Mouse (Mus musculus): ENCODE measurements around the gene Sycn. TPM values are rescaled to one million over a fixed set of nuclear protein-coding genes. Genes with fewer than 3 reads are reported as not detected.
"Not testable (repeated sequence)": the region's sequence is repeated elsewhere in the genome, so short reads cannot be mapped to it uniquely, and the experiment has no call there.

Gene Sycn
- not detected in 2 replicates for polyA plus RNA-seq (2015; fragmentation: Nextera tagmentation; extraction: Ambion mirVana)

GRCm38 (mm10) chr7:28540526-28540925 lies at the start of gene Sycn:
Gene Sycn, plus strand, starts transcription at chr7:28540885.
- H3K27ac ChIP-seq (ENCODE audit: low read length): no peak within 1 kb of the TSS
- 78% methylated on average over 4 of the region's 4 CpGs for WGBS
- peaks cover 8% of the 10 kb centered on the region for H3K27me3 ChIP-seq (ENCODE audit: control insufficient read depth, insufficient read depth, low read depth, low read length)
- no peak for ATAC-seq
- H3K9ac ChIP-seq (ENCODE audit: low read depth, low read length): no peak within 1 kb of the TSS
- no peak within 1 kb of the TSS for H3K4me2 ChIP-seq (ENCODE audit: low read length)
- H3K36me3 ChIP-seq (ENCODE audit: control insufficient read depth, insufficient read depth, low read length): no peaks in the 10 kb centered on the region
- H3K9me3 ChIP-seq (replicated peaks; ENCODE audit: control insufficient read depth, low read length, poor library complexity, severe bottlenecking): no peaks in the 10 kb centered on the region
- H3K4me3 ChIP-seq (ENCODE audit: low read depth, low read length): no peak within 1 kb of the TSS
- H3K4me1 ChIP-seq (ENCODE audit: control insufficient read depth, insufficient read depth, low read length): peaks cover 2% of the 10 kb centered on the region; the same call in 1 of the 2 replicates

- Histone ChIP-seq H3K4me2 (ENCODE audit: low read length) (no peak overlapping the region; the same call in 1 of the 2 replicates), H3K9ac (ENCODE audit: low read depth, low read length) (no peak overlapping the region), H3K4me3 (ENCODE audit: low read depth, low read length) (no peak overlapping the region), H3K4me1 (ENCODE audit: control insufficient read depth, insufficient read depth, low read length) (peaks cover 6% of the 10 kb centered on the region; the same call in 1 of the 2 replicates), H3K27ac (ENCODE audit: low read length) (no peak overlapping the region), H3K27me3 (ENCODE audit: control insufficient read depth, insufficient read depth, low read depth, low read length) (peaks cover 2% of the 10 kb centered on the region; the same call in 1 of the 2 replicates), H3K9me3 (replicated peaks; ENCODE audit: control insufficient read depth, low read length, poor library complexity, severe bottlenecking) (no peaks in the 10 kb centered on the region), H3K36me3 (ENCODE audit: control insufficient read depth, insufficient read depth, low read length) (no peaks in the 10 kb centered on the region)
- no peak for ATAC-seq
- WGBS: 34% methylated on average over 14 of the region's 14 CpGs
Observed at GRCm38 (mm10) chr7:28490903-28491302, 49.8 kb upstream of the Sycn start.

- Histone ChIP-seq H3K27me3 (ENCODE audit: control insufficient read depth, insufficient read depth, low read depth, low read length) (peaks cover under 1% of the 10 kb centered on the region; the same call in 1 of the 2 replicates), H3K27ac (ENCODE audit: low read length) (no peak overlapping the region), H3K9me3 (replicated peaks; ENCODE audit: control insufficient read depth, low read length, poor library complexity, severe bottlenecking) (no peaks in the 10 kb centered on the region), H3K9ac (ENCODE audit: low read depth, low read length) (no peak overlapping the region), H3K4me3 (ENCODE audit: low read depth, low read length) (no peak overlapping the region), H3K4me1 (ENCODE audit: control insufficient read depth, insufficient read depth, low read length) (peaks cover 6% of the 10 kb centered on the region; the same call in 1 of the 2 replicates), H3K36me3 (ENCODE audit: control insufficient read depth, insufficient read depth, low read length) (no peaks in the 10 kb centered on the region), H3K4me2 (ENCODE audit: low read length) (no peak overlapping the region)
- 85% methylated on average over 8 of the region's 8 CpGs for WGBS
- ATAC-seq: no peak
Observed at GRCm38 (mm10) chr7:28492310-28492709, 48.4 kb upstream of the Sycn start.

GRCm38 (mm10) chr7:28495426-28495825 lies 45.3 kb upstream of the Sycn start:
- Histone ChIP-seq H3K9ac (ENCODE audit: low read depth, low read length) (no peak overlapping the region), H3K9me3 (replicated peaks; ENCODE audit: control insufficient read depth, low read length, poor library complexity, severe bottlenecking) (no peaks in the 10 kb centered on the region), H3K4me1 (ENCODE audit: control insufficient read depth, insufficient read depth, low read length) (no peaks in the 10 kb centered on the region), H3K27ac (ENCODE audit: low read length) (no peak overlapping the region; the same call in 1 of the 2 replicates), H3K36me3 (ENCODE audit: control insufficient read depth, insufficient read depth, low read length) (no peaks in the 10 kb centered on the region), H3K4me2 (ENCODE audit: low read length) (no peak overlapping the region), H3K27me3 (ENCODE audit: control insufficient read depth, insufficient read depth, low read depth, low read length) (no peaks in the 10 kb centered on the region), H3K4me3 (ENCODE audit: low read depth, low read length) (no peak overlapping the region)
- ATAC-seq: peak; percentile 32; the same call in 1 of the 2 replicates
- WGBS: 25% methylated on average over 11 of the region's 11 CpGs

- Histone ChIP-seq H3K9ac (ENCODE audit: low read depth, low read length) (no peak overlapping the region), H3K27me3 (ENCODE audit: control insufficient read depth, insufficient read depth, low read depth, low read length) (no peaks in the 10 kb centered on the region), H3K4me3 (ENCODE audit: low read depth, low read length) (no peak overlapping the region), H3K4me1 (ENCODE audit: control insufficient read depth, insufficient read depth, low read length) (no peaks in the 10 kb centered on the region), H3K9me3 (replicated peaks; ENCODE audit: control insufficient read depth, low read length, poor library complexity, severe bottlenecking) (no peaks in the 10 kb centered on the region; the same call in 1 of the 2 replicates), H3K4me2 (ENCODE audit: low read length) (no peak overlapping the region), H3K27ac (ENCODE audit: low read length) (no peak overlapping the region), H3K36me3 (ENCODE audit: control insufficient read depth, insufficient read depth, low read length) (no peaks in the 10 kb centered on the region)
- ATAC-seq: no peak
- WGBS: 9% methylated on average over 5 of the region's 5 CpGs
Observed at GRCm38 (mm10) chr7:28505585-28505984, 35.1 kb upstream of the Sycn start.

GRCm38 (mm10) chr7:28509121-28509520 lies 31.6 kb upstream of the Sycn start:
- ATAC-seq; H3K4me1 ChIP-seq (ENCODE audit: control insufficient read depth, insufficient read depth, low read length); H3K27ac ChIP-seq (ENCODE audit: low read length); H3K4me3 ChIP-seq (ENCODE audit: low read depth, low read length); H3K9me3 ChIP-seq (replicated peaks; ENCODE audit: control insufficient read depth, low read length, poor library complexity, severe bottlenecking); H3K27me3 ChIP-seq (ENCODE audit: control insufficient read depth, insufficient read depth, low read depth, low read length); H3K4me2 ChIP-seq (ENCODE audit: low read length); H3K9ac ChIP-seq (ENCODE audit: low read depth, low read length); H3K36me3 ChIP-seq (ENCODE audit: control insufficient read depth, insufficient read depth, low read length): not testable (repeated sequence)
- WGBS: no CpG with 5 or more reads among the region's 2 CpGs

- H3K36me3 ChIP-seq (ENCODE audit: control insufficient read depth, insufficient read depth, low read length); H3K27me3 ChIP-seq (ENCODE audit: control insufficient read depth, insufficient read depth, low read depth, low read length); H3K9me3 ChIP-seq (replicated peaks; ENCODE audit: control insufficient read depth, low read length, poor library complexity, severe bottlenecking); H3K4me2 ChIP-seq (ENCODE audit: low read length); H3K4me1 ChIP-seq (ENCODE audit: control insufficient read depth, insufficient read depth, low read length); H3K9ac ChIP-seq (ENCODE audit: low read depth, low read length); ATAC-seq; H3K27ac ChIP-seq (ENCODE audit: low read length); H3K4me3 ChIP-seq (ENCODE audit: low read depth, low read length): not testable (repeated sequence)
- 69% methylated on average over 8 of the region's 8 CpGs for WGBS
Observed at GRCm38 (mm10) chr7:28510405-28510974, 30.2 kb upstream of the Sycn start, which contains the start of gene Ifnl2. Gene Ifnl2, minus strand, starts transcription at chr7:28510455.

- no peak overlapping the region for H3K4me2 ChIP-seq (ENCODE audit: low read length)
- no peaks in the 10 kb centered on the region for H3K4me1 ChIP-seq (ENCODE audit: control insufficient read depth, insufficient read depth, low read length)
- no peaks in the 10 kb centered on the region for H3K9me3 ChIP-seq (replicated peaks; ENCODE audit: control insufficient read depth, low read length, poor library complexity, severe bottlenecking)
- no peaks in the 10 kb centered on the region for H3K36me3 ChIP-seq (ENCODE audit: control insufficient read depth, insufficient read depth, low read length)
- no peak for ATAC-seq
- H3K9ac ChIP-seq (ENCODE audit: low read depth, low read length): no peak overlapping the region
- no peak overlapping the region for H3K27ac ChIP-seq (ENCODE audit: low read length)
- WGBS: 76% methylated on average over 8 of the region's 8 CpGs
- H3K4me3 ChIP-seq (ENCODE audit: low read depth, low read length): no peak overlapping the region
- no peaks in the 10 kb centered on the region; the same call in 1 of the 2 replicates for H3K27me3 ChIP-seq (ENCODE audit: control insufficient read depth, insufficient read depth, low read depth, low read length)
Observed at GRCm38 (mm10) chr7:28511441-28511840, 29.2 kb upstream of the Sycn start.

GRCm38 (mm10) chr7:28522536-28522935 lies 18.1 kb upstream of the Sycn start, which contains the start of gene Ifnl3:
Gene Ifnl3, plus strand, starts transcription at chr7:28522836.
- 80% methylated on average over 5 of the region's 6 CpGs for whole genome bisulfite sequencing
- not testable (repeated sequence) for H3K27me3 ChIP-seq (ENCODE audit: control insufficient read depth, insufficient read depth, low read depth, low read length)

More at GRCm38 (mm10) chr7:28522536-28522935, 18.1 kb upstream of the Sycn start, which contains the start of gene Ifnl3:
- not testable (repeated sequence) for H3K4me1 ChIP-seq (ENCODE audit: control insufficient read depth, insufficient read depth, low read length); H3K9me3 ChIP-seq (replicated peaks; ENCODE audit: control insufficient read depth, low read length, poor library complexity, severe bottlenecking); H3K4me3 ChIP-seq (ENCODE audit: low read depth, low read length); H3K4me2 ChIP-seq (ENCODE audit: low read length); H3K36me3 ChIP-seq (ENCODE audit: control insufficient read depth, insufficient read depth, low read length); H3K27ac ChIP-seq (ENCODE audit: low read length); H3K9ac ChIP-seq (ENCODE audit: low read depth, low read length); ATAC-seq
